Mouse (Mus musculus): Measurements from ENCODE around the gene Runx1. TPM values are rescaled to one million over a fixed set of nuclear protein-coding genes. Genes with fewer than 3 reads are reported as not detected.

Gene Runx1
- total RNA-seq (2021): 1 to 10 TPM; 1.5 to 2.3 TPM

DNA sequence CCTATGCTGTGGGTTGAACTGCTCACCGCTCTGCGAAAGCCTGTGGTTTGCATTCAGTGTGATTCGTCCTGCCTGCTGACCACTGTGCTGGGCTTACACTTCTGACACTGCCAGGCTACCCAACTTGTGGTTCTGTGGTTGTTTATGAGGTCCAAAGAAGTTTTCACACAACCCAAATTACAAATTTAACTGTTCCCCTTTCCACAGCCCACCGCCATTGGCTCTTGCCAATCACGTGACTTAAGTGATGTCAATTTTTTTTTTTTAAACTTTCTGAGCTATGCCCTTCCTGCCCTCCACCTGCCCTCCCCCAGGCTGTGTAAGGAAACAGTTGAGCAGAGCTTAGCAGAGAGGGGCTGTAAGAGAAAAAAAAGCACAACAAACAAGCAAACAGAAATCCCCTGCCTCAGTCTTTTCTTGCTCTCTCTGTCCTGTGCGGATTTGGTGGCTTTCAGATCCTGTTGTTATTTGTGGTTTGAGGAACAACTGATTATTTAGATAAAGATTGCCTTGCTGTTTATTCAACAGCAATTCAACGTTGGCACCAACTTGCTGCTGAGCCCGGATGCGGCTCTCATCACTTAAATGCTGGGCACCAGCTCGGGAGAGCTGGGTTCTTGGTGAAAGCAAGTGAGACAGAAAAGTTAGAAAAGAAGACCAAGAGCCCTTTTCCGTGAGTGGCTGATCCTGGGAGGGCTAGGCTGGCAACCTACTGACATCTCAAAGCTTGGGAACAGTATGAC is at the start of gene Runx1:
Gene Runx1 (minus strand): TSS at position 242 of the 743 bp plus-strand sequence.
- peak in 1 of 2 experiments; percentile 32 for DNase-seq (ENCODE audit: low spot score in 2 of 2)
- intact Hi-C loops (cut with DNase I): no loop called here

DNA sequence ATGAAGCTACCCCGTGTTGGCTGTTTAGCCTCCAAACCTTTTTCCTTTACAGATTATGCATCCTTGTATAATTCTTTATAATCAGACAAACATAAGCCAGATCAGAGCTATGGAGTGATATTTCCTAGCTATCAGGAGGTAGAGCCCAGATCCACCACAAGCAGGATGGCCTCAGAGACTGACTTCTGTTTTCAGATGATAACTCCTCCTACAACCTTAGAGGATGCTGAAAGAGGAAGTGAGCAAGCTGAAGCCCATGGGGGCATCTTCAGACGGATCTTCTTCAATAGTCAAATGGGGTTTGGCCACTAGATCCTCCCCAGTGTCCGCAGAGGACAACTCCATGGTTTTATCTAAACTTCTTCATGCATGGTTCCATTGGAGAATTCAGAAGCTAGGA is 48.1 kb upstream of the Runx1 start:
- intact Hi-C loops (cut with DNase I): no loop called here

DNA sequence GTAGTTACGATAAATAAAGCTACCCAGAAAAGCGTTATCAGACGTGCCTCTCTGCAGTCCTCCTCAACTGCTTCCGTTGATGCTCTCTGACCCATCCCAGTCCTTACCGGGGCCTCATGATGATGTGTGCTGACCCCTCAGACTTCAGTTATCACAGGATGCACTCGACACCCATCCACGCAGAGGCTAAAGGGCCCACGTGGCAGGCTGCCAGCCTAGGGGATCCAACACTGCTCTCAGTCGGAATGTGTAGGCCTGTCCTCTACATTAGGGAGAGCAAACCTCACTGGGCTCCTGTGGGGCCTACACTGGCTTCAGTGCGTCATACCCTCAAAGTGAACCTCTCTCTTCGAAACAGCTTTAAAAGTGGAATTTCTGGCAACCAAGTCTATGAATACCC is 45.8 kb upstream of the Runx1 start:
- no peak for DNase-seq (ENCODE audit: low spot score in 2 of 2)
- intact Hi-C loops (cut with DNase I): no loop called here

More for the DNA sequence above, 48.1 kb upstream of the Runx1 start:
- DNase-seq (ENCODE audit: low spot score in 2 of 2): no peak

DNA sequence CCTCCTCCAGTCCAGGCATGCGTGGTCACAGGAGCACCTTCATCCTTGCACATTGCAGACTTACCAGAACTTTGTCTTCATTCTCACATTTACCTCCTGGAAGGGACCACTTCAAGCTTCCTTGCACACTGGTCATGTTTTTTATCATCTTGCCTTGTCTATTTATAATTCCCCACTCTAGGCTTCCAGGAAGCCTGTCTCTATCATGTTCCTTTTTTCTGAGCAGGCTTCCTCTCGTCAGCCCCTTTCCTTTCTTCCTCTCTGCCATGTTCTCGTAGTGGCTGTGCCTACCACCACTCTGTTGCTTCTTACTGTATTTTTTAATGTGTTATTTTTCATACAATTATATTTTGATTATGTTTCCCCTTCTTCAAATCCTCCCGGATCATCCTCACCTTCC is 42.6 kb upstream of the Runx1 start:
- intact Hi-C loops (cut with DNase I): no loop called here

DNA sequence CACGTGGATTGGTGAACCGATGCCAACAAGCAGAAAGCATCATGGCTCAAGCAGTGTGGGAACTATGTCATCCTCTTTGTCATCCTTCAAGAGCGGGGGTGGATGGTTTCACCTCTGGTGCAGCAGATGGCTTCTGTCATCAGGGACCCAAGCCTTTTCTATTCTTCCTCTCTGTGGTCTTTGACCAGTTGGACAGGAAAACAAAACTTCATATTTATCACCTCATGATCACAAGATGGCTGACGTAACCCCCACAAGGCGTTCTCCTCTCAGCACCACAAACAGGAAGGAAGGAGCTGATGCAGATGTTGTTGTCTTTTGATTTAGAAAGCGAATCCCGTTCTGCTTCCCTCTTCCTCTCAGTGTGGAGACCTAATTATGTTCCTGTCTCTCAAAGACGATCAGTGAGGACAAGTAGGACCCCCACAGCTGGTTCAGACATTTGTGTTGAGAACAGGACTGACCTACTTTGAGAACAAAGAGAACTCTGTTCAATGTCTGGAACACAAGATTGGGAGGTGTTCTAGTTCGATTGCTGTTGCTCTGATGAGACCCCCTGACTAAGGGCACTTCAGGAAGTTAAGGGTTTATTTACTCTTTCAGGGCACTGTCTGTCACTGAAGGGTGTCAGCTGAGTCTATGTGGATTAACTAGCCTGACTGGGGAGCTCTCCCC is 41.4 kb upstream of the Runx1 start:
- DNase-seq (ENCODE audit: low spot score in 2 of 2): no peak
- intact Hi-C loops (cut with DNase I): no loop called here

More for the DNA sequence above, 42.6 kb upstream of the Runx1 start:
- DNase-seq (ENCODE audit: low spot score in 2 of 2): no peak

DNA sequence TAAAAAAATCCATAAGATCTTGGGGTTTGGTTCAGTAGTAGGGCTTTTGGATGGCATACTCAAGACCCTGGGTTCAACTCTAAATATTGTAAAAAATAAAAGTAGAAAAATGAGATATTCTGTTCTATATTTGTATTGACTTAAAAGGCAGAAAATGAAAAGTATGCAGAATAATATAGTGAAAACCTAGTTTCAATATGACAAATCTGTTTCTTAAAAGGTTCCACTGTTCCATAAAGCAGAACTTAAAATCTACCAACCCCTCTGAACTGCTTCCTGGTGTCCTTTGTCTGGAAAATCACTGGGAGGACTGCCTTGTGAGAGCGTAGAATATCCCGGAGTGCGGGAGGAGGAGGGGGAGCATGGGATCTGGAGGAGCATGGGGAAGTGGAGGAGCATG is 39.4 kb upstream of the Runx1 start:
- DNase-seq (ENCODE audit: low spot score in 2 of 2): no peak
- intact Hi-C loops (cut with DNase I): no loop called here

DNA sequence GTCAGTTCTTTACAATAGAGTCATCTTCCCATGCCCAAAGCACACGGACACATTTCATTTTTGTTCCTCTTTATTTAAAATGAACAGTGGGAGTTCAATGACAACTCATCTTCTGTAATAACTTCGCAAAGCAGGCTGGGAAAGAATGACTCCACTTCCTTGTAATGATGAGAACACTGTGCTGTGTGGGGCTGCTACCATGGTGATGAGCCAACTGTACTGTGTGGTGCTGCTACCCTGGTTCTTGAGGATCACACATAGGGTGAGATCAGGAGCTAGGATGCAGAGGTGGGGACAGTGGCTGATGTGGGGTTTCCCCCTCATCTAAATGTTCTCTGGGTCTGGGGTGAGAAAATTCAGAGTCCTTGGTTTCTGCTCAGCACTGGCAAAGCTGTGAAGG is 38.2 kb upstream of the Runx1 start:
- intact Hi-C loops (cut with DNase I): no loop called here
- no peak for DNase-seq (ENCODE audit: low spot score in 2 of 2)

DNA sequence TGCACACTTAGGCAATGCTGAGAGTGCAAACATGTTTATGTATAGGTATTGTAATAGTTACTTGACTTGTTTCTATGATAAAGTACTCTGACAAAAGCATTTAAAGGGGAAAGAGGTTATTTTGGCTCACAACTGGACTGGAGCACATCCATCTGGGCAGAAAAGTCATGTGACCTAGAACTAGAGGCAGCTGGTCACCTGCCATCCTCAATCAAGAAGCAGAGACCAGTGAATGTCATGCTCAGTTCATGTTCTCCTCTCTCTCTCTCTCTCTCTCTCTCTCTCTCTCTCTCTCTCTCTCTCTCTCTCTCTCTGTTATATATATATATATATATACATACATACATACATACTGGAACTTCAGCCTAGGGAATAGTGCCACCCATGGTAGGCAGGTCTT is 37.2 kb upstream of the Runx1 start:
- DNase-seq (ENCODE audit: low spot score in 2 of 2): no peak
- intact Hi-C loops (cut with DNase I): no loop called here

DNA sequence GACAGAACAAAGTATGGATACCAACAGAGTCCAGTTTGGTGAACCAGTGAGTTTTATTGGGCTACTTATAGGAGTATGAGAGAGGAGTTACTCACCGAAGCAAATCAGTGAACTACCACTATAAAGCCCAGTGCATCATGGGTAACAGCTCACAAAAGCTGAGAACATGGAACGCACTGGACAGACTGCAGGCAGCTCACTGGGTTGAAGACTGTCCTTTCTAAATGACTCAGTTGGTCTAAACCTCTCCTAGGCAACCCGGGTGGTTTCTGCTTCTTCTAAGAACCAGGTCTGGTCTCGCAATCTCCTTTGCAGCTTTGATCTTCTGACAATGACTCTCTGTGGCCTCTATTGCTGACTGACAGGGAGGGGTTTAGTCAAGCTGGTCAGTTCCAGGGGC is 36.5 kb upstream of the Runx1 start:
- DNase-seq (ENCODE audit: low spot score in 2 of 2): no peak
- intact Hi-C loops (cut with DNase I): no loop called here

DNA sequence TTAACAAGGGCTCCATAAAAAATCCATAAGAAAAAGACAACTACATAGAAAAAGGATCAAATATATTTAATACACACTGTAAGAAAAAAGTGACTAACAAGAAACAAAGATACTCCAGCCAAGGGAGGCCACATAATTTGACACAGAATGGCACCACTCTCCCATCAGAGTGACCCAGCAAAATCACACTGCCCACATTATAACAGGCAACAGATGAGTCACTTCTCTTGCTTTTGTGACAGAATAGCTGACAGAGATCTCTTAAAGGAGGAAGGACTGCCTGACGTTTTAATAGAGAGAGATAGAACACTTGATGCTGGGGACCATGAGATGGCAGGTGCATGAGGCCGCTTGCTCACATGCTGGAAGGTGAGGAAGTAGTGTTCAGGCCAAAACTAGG is 35.6 kb upstream of the Runx1 start:
- no peak for DNase-seq (ENCODE audit: low spot score in 2 of 2)
- intact Hi-C loops (cut with DNase I): no loop called here

DNA sequence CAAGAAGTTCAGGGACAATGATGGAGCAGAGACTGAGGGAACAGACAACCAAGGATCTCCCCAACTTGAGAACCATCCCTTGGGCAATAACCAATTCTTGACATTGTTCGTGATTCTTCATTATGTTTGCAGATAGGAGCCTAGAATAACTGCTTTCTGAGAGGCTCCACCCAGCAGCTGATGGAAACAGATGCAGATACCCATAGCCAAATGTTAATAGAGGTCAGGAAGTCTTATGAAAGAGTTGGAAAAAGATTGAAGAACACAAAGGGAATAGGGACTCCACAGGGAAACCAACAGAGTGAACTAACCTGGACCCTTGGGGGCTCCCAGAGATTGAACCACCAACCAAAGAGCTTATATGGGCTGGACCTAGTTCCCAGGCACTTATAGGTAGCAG is 34.7 kb upstream of the Runx1 start:
- DNase-seq (ENCODE audit: low spot score in 2 of 2): no peak
- intact Hi-C loops (cut with DNase I): no loop called here

DNA sequence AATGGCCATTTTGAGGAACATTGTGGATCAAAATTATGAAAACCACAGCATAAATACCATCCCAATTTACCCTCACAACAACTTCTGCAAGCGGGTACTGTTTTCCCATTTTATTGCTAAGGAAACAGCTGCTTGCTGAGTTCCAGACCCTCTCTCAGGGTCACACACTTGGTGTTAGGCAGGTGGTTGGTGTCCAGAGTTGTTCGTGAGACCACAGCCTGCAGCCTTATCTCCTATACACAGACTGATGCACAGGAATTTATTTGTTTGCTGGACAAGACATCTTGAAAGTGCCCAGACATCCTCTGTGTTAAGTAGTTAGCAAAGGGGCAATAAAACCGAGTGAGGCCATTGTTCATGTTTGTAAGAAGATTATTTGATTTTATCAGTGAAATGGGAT is 30.8 kb upstream of the Runx1 start:
- intact Hi-C loops (cut with DNase I): no loop called here
- no peak for DNase-seq (ENCODE audit: low spot score in 2 of 2)

DNA sequence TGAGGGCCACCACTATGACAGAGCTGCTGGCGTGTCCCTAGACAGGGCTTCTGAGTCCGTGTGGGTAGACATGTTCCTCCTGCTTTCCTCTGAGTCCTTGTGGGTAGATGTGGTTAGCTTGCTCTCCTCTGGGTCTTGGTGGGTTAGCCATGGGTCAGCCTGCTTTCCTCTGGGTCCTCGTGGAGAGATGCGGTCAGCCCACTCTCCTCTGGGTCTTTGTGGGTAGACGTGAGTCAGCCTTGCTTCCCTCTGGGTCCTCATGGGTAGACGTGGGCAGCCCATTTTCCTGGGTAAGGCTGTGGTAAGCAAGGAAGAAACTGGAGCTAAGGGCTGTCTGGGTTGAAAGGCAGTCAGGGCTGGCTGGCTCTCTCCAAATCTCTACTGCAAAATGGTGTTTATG is 26.3 kb upstream of the Runx1 start:
- no peak for DNase-seq (ENCODE audit: low spot score in 2 of 2)
- intact Hi-C loops (cut with DNase I): no loop called here

DNA sequence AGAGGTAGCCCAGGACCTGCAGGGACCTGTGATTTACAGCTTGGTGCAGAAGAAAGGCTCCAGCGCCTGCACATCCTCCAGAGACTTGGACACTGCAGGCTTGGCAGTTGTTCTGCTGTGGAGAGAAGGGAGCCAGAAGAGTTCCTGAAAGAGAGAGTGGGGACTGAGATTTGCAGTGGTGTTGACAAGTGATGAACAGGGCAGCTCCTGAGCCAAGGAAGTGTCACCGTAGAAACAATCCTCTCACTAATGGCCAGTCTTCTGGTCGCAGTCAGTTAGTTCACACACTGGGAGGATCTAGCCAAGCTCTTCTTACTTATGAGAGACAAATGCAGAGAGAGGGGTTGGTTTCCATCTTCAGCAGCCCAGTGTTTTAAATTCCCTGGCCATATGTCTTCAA is 24.5 kb upstream of the Runx1 start:
- intact Hi-C loops (cut with DNase I): no loop called here
- peak in 1 of 2 experiments; percentile 21 for DNase-seq (ENCODE audit: low spot score in 2 of 2)

DNA sequence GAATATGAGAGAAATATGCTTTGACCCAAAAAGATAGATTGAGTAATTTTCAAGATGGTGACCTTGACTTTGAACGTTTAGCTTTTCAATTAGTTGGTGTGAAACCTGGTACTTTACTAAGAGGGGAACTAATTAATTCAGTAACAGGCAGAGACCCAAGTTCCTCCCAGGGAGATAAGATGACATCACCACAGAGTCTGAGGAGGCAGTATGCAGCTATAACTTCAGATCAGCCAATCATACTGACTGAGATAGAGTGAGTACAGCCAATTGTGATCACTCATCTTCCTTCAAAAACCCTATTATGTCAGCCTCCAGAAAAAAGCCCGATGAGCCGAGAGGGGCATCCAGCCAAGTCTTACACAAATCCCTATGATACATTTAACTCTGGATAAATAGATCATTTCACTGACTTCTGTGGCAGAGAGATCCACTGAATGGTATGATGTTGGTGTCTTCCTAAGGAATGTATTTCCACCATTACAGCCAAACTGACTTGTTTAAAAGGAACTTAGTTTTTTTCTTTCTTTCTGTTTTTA is 21.9 kb upstream of the Runx1 start:
- peak in 1 of 2 experiments; percentile 25 for DNase-seq (ENCODE audit: low spot score in 2 of 2)

DNA sequence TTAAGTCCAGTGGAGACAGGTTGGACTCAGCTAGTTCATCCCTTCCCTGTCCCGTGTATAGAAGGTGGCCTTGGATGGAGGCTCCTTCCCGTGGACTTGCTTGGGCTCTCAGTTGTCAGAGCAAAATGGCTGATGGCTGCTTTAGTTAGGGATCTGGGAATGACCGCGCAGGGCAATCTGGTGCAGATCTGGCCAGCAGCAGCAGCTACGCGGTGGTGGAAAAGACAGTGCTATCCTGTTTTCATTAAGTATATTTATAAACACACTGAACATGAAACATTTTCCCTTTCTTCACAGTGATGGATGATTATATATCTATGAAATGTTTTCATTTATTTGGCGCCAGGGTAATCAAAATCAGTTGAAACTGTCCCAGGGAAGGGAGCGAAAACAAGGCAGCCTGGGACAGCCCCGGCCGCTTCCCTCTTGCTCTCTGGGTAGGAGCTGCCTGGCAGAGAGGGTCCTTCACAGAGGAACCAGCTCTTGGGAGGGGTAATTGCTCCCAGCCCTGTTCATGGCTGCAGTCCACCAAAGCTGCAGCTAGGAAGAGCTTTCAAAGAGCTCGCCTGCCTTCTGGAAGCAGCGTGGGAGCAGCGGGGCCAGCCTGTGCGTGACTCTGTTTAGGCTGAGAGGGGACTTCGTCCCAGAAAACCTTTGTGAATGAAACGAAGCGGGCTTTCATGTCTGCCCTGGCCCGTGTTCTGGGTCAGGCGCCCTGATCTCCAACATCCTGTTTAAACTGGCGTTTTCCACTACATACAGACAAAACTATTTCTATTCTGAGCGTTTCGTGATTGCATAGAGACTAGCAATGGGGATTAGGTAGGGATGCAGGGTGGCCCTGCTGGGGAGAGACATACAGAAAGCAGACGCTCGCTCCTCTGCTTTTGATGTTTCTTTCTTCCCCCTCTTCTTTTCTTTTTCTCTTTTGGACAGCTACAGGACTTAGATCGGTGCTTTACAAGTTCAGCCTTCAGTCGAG is 19.6 kb upstream of the Runx1 start:
- DNase-seq (ENCODE audit: low spot score in 2 of 2): no peak
- intact Hi-C loops (cut with DNase I): no loop called here

More for the DNA sequence above, 21.9 kb upstream of the Runx1 start:
- intact Hi-C loops (cut with DNase I): no loop called here

DNA sequence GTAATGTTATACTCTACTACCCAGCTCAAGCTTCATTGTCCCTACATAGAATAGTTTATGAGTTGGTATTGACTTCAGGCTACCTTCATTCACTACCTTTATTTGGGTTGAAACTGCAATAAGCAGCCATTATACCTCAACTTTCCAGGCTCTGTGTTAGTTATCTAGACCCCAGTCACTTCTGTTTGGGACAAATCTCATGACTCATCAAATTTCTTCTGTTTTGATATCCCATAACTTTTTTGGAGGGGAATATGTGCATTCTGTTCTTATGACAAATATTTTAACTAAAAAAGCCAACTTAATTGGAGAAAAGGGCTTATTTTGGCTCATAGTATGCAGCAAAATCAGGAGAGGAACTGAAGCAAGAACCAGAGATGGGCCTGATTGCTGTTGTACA is 12.8 kb upstream of the Runx1 start:
- no peak for DNase-seq (ENCODE audit: low spot score in 2 of 2)
- intact Hi-C loops (cut with DNase I): no loop called here

DNA sequence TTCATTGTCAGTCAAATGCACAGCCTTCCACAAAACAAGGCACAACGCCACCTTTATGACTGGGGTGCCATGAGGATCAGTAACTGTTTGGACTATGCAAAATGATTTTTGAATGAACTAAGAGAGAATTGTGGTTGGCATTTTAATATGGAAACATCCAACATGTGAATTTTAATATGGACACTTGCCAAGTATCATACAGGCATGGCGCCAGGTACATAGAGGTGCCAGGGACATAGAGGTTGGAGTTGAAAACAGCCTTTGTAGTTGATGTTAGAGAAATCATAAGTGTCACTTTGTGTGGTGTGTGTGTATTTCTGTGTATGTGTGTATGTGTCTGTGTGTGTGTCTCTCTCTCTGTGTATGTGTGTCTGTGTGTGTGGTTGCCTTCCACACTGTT is 5.4 kb upstream of the Runx1 start:
- intact Hi-C loops (cut with DNase I): no loop called here
- no peak for DNase-seq (ENCODE audit: low spot score in 2 of 2)

DNA sequence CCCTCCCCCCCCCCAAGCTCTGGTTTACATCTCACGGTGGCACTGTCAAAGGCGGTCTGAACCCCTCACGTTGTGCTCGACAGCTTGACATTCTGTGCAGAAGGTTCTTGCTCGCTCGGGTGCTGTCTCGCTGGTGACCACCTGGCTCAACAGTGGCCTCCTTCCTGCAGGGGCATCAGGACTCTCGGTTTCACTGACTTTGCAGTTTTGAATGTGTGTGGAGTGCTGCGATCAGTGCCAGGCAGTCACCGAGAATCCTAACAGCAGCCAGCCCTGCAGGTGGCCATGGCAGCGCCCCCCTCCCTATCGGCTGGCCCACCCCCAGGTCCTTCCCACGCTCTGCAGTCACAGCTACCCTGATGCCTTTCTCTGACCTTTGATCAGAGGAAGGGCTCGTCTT is 4.5 kb upstream of the Runx1 start:
- intact Hi-C loops (cut with DNase I): no loop called here
- no peak for DNase-seq (ENCODE audit: low spot score in 2 of 2)

DNA sequence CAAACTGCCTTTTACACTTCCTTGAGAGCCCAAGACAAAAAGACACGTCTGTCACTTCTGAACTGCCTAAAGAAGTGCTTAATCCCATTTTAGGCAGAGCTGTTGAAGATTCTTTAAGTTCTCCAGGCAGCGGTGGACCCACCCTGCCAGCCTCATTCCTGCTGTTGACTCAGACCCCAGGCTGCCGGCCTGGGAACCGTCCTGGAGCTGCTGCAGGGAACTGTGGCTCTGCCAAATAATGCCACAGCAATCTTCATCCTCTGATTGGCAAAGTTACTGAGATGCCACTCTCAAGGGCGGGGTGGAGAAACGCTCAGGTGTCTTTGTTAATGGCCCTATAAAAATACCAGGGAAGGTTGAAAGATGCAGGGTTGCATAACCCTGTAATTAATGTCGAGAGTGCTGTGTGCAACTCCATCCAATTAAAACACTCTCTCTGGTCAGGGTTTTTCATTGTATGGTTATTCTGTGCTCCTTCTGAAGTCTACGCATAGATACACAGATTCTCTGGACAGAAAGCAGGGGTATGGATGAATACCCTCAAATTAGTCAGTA is 2.4 kb upstream of the Runx1 start:
- intact Hi-C loops (cut with DNase I): no loop called here
- DNase-seq (ENCODE audit: low spot score in 2 of 2): no peak
